Mouse (Mus musculus): Measurements from ENCODE around the gene Ssc4d. TPM values are rescaled to one million over a fixed set of nuclear protein-coding genes. Genes with fewer than 3 reads are reported as not detected.

Ssc4d gene
- 1 to 10 TPM in 1 of 2 experiments, under 1 TPM in 1; 0.78 to 1.1 TPM for total RNA-seq (2021)
- long read RNA-seq, experiment 1, partial matches to known transcripts = 0 of 1 reads
- long read RNA-seq, experiment 1, other reads (novel, unspliced or antisense) = 0 of 1 reads
- long read RNA-seq, experiment 2 = 0 reads

DNA sequence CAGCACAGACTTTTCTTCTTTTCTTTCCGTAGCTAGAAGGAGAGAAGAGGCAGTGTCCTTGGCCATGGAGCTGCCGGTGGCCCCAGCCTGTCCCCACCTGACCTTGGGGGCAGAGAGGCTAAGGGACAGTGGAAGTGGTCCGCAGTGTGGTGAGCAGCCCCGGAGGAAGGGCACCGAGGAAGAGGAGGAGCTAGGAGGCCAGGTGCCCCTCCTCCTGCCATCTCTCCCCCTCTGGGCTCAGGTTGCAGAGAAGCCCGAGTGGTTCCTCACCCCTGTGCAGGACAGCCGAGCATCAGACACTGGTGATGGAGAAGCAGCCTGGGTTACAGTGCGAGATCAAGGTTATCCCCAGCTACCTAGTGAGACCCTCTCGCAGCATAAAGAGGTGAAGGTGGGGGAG, at the start of gene Ssc4d:
Gene Ssc4d (minus strand): TSS at position 167 of the 400 bp plus-strand sequence.
- DNase-seq = no peak

GRCm38 (mm10) chr5:136019907-136020306, 45.6 kb upstream of the Ssc4d start:
- no peak for DNase-seq

- DNase-seq = no peak
Observed at GRCm38 (mm10) chr5:136018726-136019125, 44.4 kb upstream of the Ssc4d start.

GRCm38 (mm10) chr5:136017262-136017661, 42.9 kb upstream of the Ssc4d start:
- no peak for DNase-seq

DNA sequence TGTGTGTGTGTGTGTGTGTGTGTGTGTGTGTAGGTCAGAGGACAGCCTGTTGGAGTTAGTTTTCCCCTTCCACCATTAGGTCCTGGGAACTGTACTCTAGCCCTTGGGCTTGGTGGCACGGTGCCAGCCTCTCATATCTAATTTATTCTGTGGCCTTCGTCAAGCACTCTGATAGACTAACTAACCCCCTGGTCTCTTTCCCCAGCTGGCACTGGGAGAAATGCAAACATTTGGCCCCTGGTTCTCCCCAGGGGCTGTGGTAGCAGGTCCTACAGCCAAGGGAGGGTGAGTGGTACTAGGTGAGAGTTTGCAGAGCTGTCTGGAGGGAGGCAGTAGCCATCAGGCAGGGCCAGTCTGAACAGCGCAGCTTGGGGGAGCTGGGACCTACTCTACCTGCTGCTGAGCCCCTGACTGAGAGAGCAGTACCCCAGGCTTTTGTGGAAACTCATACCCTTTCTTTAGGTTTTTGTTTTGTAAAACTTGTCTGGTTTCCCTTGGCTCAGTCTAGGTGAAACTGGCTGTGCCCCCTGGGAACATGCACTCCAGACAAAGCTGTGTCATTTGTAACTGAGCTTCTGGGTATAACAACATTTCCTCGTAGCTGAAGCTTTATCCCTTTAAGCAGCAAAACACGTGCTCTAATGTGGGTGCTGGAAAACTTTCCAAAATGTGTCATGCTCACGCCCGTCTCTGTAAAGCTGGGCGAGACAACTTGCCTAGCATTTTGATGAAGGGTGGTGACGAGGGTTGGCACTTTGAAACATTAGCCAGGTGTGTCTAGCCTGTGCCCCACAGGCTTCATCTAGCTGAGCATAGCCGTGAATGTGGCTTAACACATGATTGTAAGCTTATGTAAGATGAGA, 41.9 kb upstream of the Ssc4d start:
- peak; percentile 39 for DNase-seq

DNA sequence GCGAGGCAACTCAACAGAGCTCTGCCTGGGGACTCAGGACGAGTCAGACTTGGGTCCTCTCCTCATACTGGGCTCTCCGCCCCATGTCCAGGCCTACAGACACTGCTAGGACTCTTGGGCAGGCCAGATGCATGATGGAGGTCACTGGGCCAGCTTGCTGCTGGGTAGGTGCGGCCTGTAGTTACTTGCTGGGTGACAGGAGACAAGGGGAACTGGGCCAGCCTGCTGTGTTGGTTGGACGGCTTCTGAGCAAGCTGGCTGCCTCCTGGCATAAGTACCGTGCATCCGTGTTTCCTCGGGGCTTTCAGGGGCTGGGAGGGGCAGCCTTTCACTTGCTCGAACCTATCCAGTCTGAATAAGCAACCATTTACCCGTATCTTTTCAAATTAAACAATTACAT, 41.3 kb upstream of the Ssc4d start:
- DNase-seq = no peak

- no peak for DNase-seq
Observed at GRCm38 (mm10) chr5:136014877-136015276, 40.5 kb upstream of the Ssc4d start.

- no peak for DNase-seq
Observed at GRCm38 (mm10) chr5:136007745-136008144, 33.4 kb upstream of the Ssc4d start.

DNA sequence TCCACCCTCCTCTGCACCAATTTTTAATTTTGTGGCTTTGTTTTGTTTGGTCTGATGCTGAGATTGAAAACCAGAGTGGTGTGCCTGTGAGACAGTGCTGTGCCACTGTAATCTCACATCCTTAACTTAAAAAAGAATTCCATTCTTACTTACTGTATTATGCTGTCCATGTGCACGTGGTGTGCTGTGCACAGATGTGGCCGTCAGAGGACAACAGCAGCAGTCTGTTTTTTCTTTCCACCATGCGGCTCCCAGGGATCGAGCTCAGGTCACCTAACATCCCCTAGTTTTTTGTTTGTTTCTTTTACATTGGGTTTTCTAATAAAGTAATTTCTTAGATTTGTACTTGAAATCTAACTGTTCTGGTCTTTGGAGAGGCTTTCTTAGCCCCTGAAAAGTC, 30.2 kb upstream of the Ssc4d start:
- no peak for DNase-seq

- no peak for DNase-seq
Observed at GRCm38 (mm10) chr5:136002751-136003151, 28.4 kb upstream of the Ssc4d start.

- DNase-seq = no peak
Observed at GRCm38 (mm10) chr5:136002325-136002724, 28.0 kb upstream of the Ssc4d start.

DNA sequence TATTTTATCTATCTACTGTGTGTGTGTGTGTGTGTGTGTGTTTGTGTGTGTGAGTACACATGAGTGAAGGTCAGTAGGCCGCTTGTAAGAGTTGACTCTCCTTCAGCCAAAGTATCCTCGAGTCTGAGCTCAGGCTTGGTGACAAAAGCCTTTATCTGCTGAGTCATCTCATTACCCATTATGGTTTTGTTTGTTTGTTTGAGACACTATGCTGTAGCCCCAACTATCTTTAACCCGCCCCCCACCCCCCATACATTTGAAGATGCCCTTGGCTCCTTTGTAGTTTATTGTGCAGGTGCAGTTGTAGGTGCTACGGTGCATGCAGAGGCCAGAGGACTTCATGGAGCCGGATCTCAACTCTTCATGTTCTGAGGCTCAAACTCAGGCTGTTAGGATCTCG, 26.9 kb upstream of the Ssc4d start:
- DNase-seq = no peak

- DNase-seq = no peak
Observed at GRCm38 (mm10) chr5:135996162-135996561, 21.8 kb upstream of the Ssc4d start.

- peak; percentile 90 for DNase-seq
Observed at GRCm38 (mm10) chr5:135994725-135995687, 20.7 kb upstream of the Ssc4d start, which contains the start of gene Dtx2. Dtx2 (plus strand) TSS chr5:135994800.

DNA sequence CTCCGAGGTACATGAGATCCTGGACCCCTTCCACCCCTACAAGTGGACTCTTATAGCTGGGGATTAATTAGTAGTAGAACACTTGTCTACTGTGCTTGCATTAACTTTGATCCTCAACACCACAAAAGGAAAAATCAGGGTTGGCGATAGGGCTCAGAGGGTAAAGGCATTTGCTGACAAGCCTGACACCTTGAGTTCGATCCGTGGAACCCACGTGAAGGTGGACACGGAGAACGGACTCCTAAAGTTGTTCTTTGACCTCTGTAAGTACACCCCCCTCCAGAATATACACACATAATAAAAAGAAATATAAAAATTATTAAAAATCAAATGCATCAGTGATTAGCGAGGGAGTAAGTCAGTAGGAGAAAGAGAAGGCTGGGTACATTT, 20.0 kb upstream of the Ssc4d start:
- no peak for DNase-seq

- DNase-seq = no peak
Observed at GRCm38 (mm10) chr5:135993381-135993965, 19.1 kb upstream of the Ssc4d start.

- DNase-seq = no peak
Observed at GRCm38 (mm10) chr5:135990601-135991000, 16.3 kb upstream of the Ssc4d start.

DNA sequence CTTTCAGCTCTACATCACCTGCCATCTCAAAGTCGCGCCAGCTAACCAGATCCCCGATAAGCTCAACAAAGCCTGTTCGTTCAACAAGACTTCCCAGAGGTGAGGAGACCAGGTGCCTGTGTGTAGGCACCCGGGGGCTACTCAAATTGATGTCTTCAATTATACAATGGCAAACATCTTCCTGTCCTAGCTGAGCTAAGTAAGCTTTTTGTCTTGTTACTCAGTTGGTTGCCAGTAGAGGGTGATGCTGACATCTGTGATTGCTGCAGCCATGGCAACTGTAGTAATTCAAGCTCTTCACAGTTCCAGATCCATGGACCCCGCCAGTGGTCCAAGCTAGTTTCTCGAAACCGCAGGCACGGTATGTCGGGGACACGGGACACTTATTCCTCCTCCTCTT, 12.9 kb upstream of the Ssc4d start:
- no peak for DNase-seq

GRCm38 (mm10) chr5:135984546-135985044, 10.3 kb upstream of the Ssc4d start:
- DNase-seq = no peak

- peak; percentile 73 for DNase-seq
Observed at GRCm38 (mm10) chr5:135982398-135982797, 8.1 kb upstream of the Ssc4d start.

DNA sequence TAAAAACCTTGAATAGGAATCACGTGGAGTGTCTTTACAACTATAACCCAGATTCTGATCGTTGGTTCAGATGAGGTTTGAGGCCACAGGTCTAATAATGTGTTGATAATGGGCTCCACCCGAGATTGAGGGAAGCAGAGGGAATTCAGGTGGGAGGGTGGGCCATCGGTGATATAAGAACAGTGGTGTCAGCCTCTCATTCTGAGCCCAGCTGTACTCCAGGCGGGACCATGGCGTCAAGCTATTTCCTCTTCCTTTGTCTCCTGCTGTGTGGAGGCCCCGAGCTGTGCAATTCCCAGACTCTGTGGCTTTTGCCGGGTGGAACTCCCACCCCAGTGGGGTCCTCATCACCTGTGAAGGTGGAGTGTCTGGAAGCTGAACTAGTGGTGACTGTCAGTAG, 5.6 kb upstream of the Ssc4d start, which contains the start of gene Zp3:
Gene Zp3 (plus strand): TSS at position 196 of the 400 bp plus-strand sequence.
- no peak for DNase-seq

GRCm38 (mm10) chr5:135979381-135979780, 5.0 kb upstream of the Ssc4d start:
- DNase-seq = no peak

Data from gastrocnemius, postnatal 10 days (tissue).